Mouse (Mus musculus): ENCODE data around the gene Dusp19. TPM values are rescaled to one million over a fixed set of nuclear protein-coding genes. Genes with fewer than 3 reads are reported as not detected.

Gene Dusp19
- polyA plus RNA-seq, 1 experiment from 2014 or later: 10.0 TPM

- DNase-seq (ENCODE audit: low spot score) (no peak), ATAC-seq (no peak)
- Histone ChIP-seq H3K27me3 (replicated peaks; ENCODE audit: insufficient read depth, low read length) (no peaks in the 10 kb centered on the region), H3K9ac (replicated peaks; ENCODE audit: low read depth) (no peak overlapping the region), H3K9me3 (ENCODE audit: low read length) (no peaks in the 10 kb centered on the region), H3K4me1 (ENCODE audit: insufficient read depth, low read depth, low read length) (no peaks in the 10 kb centered on the region), H3K36me3 (ENCODE audit: insufficient read depth, low read length) (no peaks in the 10 kb centered on the region), H3K4me2 (replicated peaks; ENCODE audit: low read depth, low read length) (no peak overlapping the region), H3K27ac (ENCODE audit: low read length) (no peak overlapping the region), H3K4me3 (ENCODE audit: low read depth, low read length) (no peak overlapping the region)
- WGBS: 88% methylated on average over 13 of the region's 13 CpGs
- TF ChIP-seq CTCF (IDR thresholded peaks at IDR 0.05) (no peak), EP300 (IDR thresholded peaks at IDR 0.05) (no peak)
These were observed 14.1 kb upstream of the Dusp19 start for GRCm38 (mm10) chr2:80602756-80603155.

GRCm38 (mm10) chr2:80603771-80604426 lies 12.9 kb upstream of the Dusp19 start:
- H3K4me1 ChIP-seq (ENCODE audit: insufficient read depth, low read depth, low read length): no peaks in the 10 kb centered on the region
- no peaks in the 10 kb centered on the region for H3K9me3 ChIP-seq (ENCODE audit: low read length)
- DNase-seq (ENCODE audit: low spot score): no peak
- H3K9ac ChIP-seq (replicated peaks; ENCODE audit: low read depth): no peak overlapping the region
- WGBS: 94% methylated on average over 19 of the region's 19 CpGs
- ATAC-seq: no peak
- no peaks in the 10 kb centered on the region for H3K36me3 ChIP-seq (ENCODE audit: insufficient read depth, low read length)
- no peak overlapping the region for H3K4me2 ChIP-seq (replicated peaks; ENCODE audit: low read depth, low read length)
- TF ChIP-seq EP300 (IDR thresholded peaks at IDR 0.05) (no peak), CTCF (IDR thresholded peaks at IDR 0.05) (no peak)
- no peak overlapping the region for H3K4me3 ChIP-seq (ENCODE audit: low read depth, low read length)
- no peak overlapping the region for H3K27ac ChIP-seq (ENCODE audit: low read length)
- no peaks in the 10 kb centered on the region for H3K27me3 ChIP-seq (replicated peaks; ENCODE audit: insufficient read depth, low read length)

- H3K4me1 ChIP-seq (ENCODE audit: insufficient read depth, low read depth, low read length): no peaks in the 10 kb centered on the region
- no peak overlapping the region for H3K4me3 ChIP-seq (ENCODE audit: low read depth, low read length)
- no peaks in the 10 kb centered on the region for H3K36me3 ChIP-seq (ENCODE audit: insufficient read depth, low read length)
- H3K27me3 ChIP-seq (replicated peaks; ENCODE audit: insufficient read depth, low read length): no peaks in the 10 kb centered on the region
- no peak for DNase-seq (ENCODE audit: low spot score)
- no peak for ATAC-seq
- no peaks in the 10 kb centered on the region for H3K9me3 ChIP-seq (ENCODE audit: low read length)
- H3K9ac ChIP-seq (replicated peaks; ENCODE audit: low read depth): no peak overlapping the region
- no peak overlapping the region for H3K4me2 ChIP-seq (replicated peaks; ENCODE audit: low read depth, low read length)
- WGBS: 32% methylated on average over 1 of the region's 1 CpGs
- H3K27ac ChIP-seq (ENCODE audit: low read length): no peak overlapping the region
- TF ChIP-seq CTCF (IDR thresholded peaks at IDR 0.05) (no peak), EP300 (IDR thresholded peaks at IDR 0.05) (no peak)
These were observed 4.6 kb upstream of the Dusp19 start for GRCm38 (mm10) chr2:80612286-80612685.

- Histone ChIP-seq H3K9ac (replicated peaks; ENCODE audit: low read depth) (no peak overlapping the region), H3K4me3 (ENCODE audit: low read depth, low read length) (no peak overlapping the region), H3K36me3 (ENCODE audit: insufficient read depth, low read length) (no peaks in the 10 kb centered on the region), H3K4me1 (ENCODE audit: insufficient read depth, low read depth, low read length) (0 out of 2 replicates have a peak, but pooled peaks cover 3% of the 10 kb centered on the region), H3K27me3 (replicated peaks; ENCODE audit: insufficient read depth, low read length) (no peaks in the 10 kb centered on the region), H3K4me2 (replicated peaks; ENCODE audit: low read depth, low read length) (no peak overlapping the region), H3K9me3 (ENCODE audit: low read length) (no peaks in the 10 kb centered on the region), H3K27ac (ENCODE audit: low read length) (no peak overlapping the region)
- WGBS: 46% methylated on average over 2 of the region's 2 CpGs
- no peak for TF ChIP-seq EP300 (IDR thresholded peaks at IDR 0.05)
- no peak for TF ChIP-seq CTCF (IDR thresholded peaks at IDR 0.05)
- no peak for ATAC-seq
- DNase-seq (ENCODE audit: low spot score): no peak
These were observed 4.0 kb upstream of the Dusp19 start for GRCm38 (mm10) chr2:80612796-80613195.

DNA sequence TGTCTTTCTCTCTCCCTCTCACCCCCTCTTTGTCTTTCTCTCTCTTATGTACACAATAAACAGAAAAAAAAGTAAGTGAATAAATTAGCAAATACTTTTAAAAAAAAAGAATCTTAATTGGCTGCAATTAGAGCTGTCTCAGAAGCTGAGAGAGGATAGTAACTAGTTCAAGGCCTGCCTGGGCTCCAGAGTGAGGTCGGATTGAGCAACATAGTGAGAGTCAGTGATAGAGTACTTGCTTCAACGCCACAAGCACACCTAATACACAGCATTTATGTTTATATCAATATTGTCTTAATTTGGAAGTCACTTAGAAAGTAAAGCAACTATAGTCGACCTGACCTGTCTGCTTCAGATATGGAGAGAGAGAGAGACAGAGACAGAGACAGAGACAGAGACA lies 2.1 kb downstream of the Dusp19 start:
- Histone ChIP-seq H3K27me3 (replicated peaks; ENCODE audit: insufficient read depth, low read length) (no peaks in the 10 kb centered on the region), H3K4me3 (ENCODE audit: low read depth, low read length) (no peak overlapping the region), H3K9me3 (ENCODE audit: low read length) (no peaks in the 10 kb centered on the region), H3K4me2 (replicated peaks; ENCODE audit: low read depth, low read length) (no peak overlapping the region), H3K36me3 (ENCODE audit: insufficient read depth, low read length) (0 out of 2 replicates have a peak, but pooled peaks cover 3% of the 10 kb centered on the region), H3K4me1 (ENCODE audit: insufficient read depth, low read depth, low read length) (0 out of 2 replicates have a peak, but pooled peaks cover 8% of the 10 kb centered on the region), H3K27ac (ENCODE audit: low read length) (no peak overlapping the region), H3K9ac (replicated peaks; ENCODE audit: low read depth) (no peak overlapping the region)
- DNase-seq (ENCODE audit: low spot score) (no peak), ATAC-seq (no peak)
- WGBS: 79% methylated on average over 3 of the region's 3 CpGs
- TF ChIP-seq CTCF (IDR thresholded peaks at IDR 0.05): no peak
- TF ChIP-seq EP300 (IDR thresholded peaks at IDR 0.05): no peak

DNA sequence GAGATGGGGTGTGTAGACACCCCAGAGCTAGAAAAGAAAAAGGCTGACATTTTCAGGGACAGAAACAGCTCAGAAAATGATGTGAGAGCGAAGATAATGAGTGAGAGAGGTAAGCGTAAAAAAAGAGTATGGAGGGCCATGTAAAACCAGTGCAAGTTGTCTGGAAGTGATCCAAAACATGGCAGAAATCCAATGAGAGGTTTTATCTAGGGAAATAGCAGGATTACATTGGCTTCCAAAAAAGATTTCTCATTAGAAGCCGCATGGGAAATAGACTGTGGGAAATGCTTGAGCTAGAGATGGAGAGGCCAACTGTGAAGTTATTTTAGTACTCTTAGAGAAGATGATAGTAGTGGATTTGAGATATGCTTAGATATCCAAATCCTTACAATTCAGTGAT lies 5.1 kb downstream of the Dusp19 start:
- no peaks in the 10 kb centered on the region for H3K27me3 ChIP-seq (replicated peaks; ENCODE audit: insufficient read depth, low read length)
- no peak for ATAC-seq
- H3K4me2 ChIP-seq (replicated peaks; ENCODE audit: low read depth, low read length): no peak overlapping the region
- WGBS: 83% methylated on average over 3 of the region's 3 CpGs
- H3K36me3 ChIP-seq (ENCODE audit: insufficient read depth, low read length): peaks cover 6% of the 10 kb centered on the region; the same call in 1 of the 2 replicates
- no peak overlapping the region for H3K9ac ChIP-seq (replicated peaks; ENCODE audit: low read depth)
- no peak for DNase-seq (ENCODE audit: low spot score)
- no peak for TF ChIP-seq EP300 (IDR thresholded peaks at IDR 0.05)
- no peak for TF ChIP-seq CTCF (IDR thresholded peaks at IDR 0.05)
- H3K4me1 ChIP-seq (ENCODE audit: insufficient read depth, low read depth, low read length): 0 out of 2 replicates have a peak, but pooled peaks cover 8% of the 10 kb centered on the region
- H3K4me3 ChIP-seq (ENCODE audit: low read depth, low read length): no peak overlapping the region
- H3K9me3 ChIP-seq (ENCODE audit: low read length): no peaks in the 10 kb centered on the region
- no peak overlapping the region for H3K27ac ChIP-seq (ENCODE audit: low read length)

Data from lung, postnatal 0 days (tissue).